Mouse (Mus musculus) gastrocnemius, adult 8-10 months (tissue): ENCODE measurements around the gene Tgm6. TPM values are rescaled to one million over a fixed set of nuclear protein-coding genes. Genes with fewer than 3 reads are reported as not detected.
A peak's percentile ranks its signal among the peaks of the same experiment; 100 is the strongest.

ENCODE experiments used
- DNase-seq, 2 experiments: peaks; one replicate each; pipeline ENCODE4 v3.0.0; 2022; ENCODE audit warnings: low spot score in 2 of 2
- total RNA-seq, 4 experiments: library from RNA; stranded (reverse); gene quantifications; 2 replicates each; pipeline ENCODE4 v1.2.4; 2022

Gene Tgm6
- total RNA-seq, 4 experiments from 2014 or later = not detected

- DNase-seq = no peak
Observed at GRCm38 (mm10) chr2:130178381-130178705, 66.1 kb downstream of the Tgm6 start.

DNA sequence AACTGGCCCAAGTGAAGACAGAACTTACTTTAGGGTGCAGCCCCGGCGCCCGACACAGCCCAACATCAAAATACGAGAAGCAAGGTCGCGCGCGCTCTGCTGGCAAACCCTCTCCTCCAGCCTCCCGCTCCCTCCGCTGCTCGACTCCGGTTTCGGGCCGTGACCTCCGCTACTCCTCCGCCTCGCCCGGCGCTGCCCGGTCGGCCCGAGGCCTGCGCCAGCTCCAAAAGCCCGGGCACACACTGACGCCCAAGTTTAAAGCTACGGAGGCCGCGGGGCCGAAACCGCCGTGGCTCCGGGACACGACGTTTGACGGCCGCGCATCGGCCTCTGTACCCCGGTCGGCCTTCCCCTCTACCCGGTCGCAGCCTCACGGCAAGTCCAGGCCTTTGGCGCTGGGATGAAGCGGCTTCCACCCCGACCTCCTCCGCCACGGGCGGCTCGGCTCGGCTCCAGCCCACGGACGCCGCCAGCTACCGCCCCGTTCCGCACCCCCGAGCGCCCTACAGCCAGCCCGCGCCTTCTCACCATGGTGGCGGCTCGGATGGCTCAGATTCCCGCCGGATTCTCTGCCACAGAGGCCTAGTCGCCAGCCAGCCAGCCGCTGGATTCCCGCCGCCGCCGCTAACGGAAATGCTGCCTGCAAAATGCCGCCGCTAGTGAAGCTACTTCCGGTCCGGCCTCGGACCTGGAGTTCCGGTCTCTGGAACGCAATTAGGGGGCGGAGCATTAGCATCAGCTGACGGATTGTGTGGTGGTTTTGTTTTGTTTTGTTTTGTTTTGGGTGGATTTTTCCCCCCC, 66.7 kb downstream of the Tgm6 start, which contains the start of gene Snrpb:
Gene Snrpb (minus strand): TSS at position 698 of the 801 bp plus-strand sequence.
- peak; percentile 77 to 82 for DNase-seq

GRCm38 (mm10) chr2:130179507-130180019, 67.3 kb downstream of the Tgm6 start:
- peak in 1 of 2 experiments; percentile 16 for DNase-seq

DNA sequence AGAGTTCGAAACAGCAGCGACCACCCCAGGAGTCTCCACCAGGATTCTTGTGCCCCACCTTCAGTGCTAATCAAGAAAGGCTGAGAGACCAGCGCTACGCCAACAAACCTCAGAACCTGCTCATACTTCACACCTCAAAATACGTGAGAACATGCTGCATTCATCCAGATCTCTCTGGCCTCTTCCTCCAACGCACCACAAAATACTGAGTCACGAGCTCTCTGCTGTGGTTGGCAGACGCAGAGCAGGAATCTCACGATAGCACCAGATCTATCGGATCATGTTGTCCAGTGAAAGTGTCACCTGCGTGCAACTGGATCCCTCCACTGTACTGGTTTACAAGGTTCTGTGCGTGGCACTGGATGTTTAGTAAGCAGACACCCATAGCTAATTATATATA, 76.2 kb downstream of the Tgm6 start:
- DNase-seq = no peak

- no peak for DNase-seq
Observed at GRCm38 (mm10) chr2:130194894-130195293, 82.7 kb downstream of the Tgm6 start, which contains the start of gene Tmc2. Gene Tmc2, plus strand, starts transcription at chr2:130195194.

DNA sequence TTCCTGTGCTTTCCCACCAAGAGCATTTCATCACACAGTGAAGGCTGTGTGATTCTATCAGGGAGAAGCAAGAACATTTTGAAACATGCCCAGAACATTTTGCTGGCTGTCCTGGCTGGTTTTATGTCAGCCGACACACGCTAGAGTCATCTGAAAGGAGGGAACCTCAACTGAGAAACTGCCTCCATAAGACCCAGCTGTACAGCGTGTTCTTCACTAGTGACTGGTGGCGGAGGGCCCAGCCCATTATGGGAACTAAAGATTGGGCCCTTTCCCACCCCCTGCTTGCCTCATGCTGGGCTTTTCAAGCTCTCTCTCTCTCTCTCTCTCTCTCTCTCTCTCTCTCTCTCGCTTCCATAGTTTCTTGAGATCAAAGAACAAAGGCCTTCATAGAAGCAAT, 88.7 kb downstream of the Tgm6 start:
- no peak for DNase-seq

Other genes with a start within 250 kb of the Tgm6 start
- not detected for gene Tgm3, start 100.1 kb upstream of the Tgm6 start, total RNA-seq
- 100 to 1,000 TPM; 130 to 142 (median 138) TPM for gene Snrpb, start 67.0 kb downstream of the Tgm6 start, total RNA-seq
- gene Tmc2, start 82.8 kb downstream of the Tgm6 start, total RNA-seq = not detected
- gene Nop56, start 162.0 kb downstream of the Tgm6 start, total RNA-seq = 10 to 100 TPM; 28.5 to 45.1 (median 31.8) TPM
- gene Idh3b, start 172.1 kb downstream of the Tgm6 start, total RNA-seq = 100 to 1,000 TPM; 364 to 434 (median 425) TPM
- gene Ebf4, start 182.8 kb downstream of the Tgm6 start, total RNA-seq = under 1 TPM; 0.12 to 0.29 (median 0.20) TPM